Comparison of ENCODE assay signal across 11 mouse cellular contexts in genomic region chr19:25611116-25611515, GRCm38 (mm10). TPM values are rescaled to one million over a fixed set of nuclear protein-coding genes. Genes with fewer than 3 reads are reported as not detected.
A peak's percentile ranks its signal among the peaks of the same experiment; 100 is the strongest.
DNase-seq lines count a peak whose midpoint lies in the region; ATAC-seq and TF ChIP-seq lines count a peak whose summit lies in the region.
"Had no signal": no experiment of that assay in that cellular context is flagged by ENCODE, and none has a peak within 500 bp of the region (broad histone marks: within the 10 kb centered on the region; RNA-seq: fewer than 3 reads in every experiment).

No protein-coding gene starts in this region.

- peak overlapping the region; percentile 73 for H3K4me2 ChIP-seq in heart, embryonic 15.5 days
- H3K4me2 ChIP-seq in embryonic facial prominence, embryonic 11.5 days (ENCODE audit: low read depth, low read length): peak overlapping the region; percentile 59
- H3K4me2 ChIP-seq in hindbrain, postnatal 0 days (ENCODE audit: low read depth, low read length): peak overlapping the region; percentile 42
- H3K4me2 ChIP-seq in midbrain, postnatal 0 days (ENCODE audit: low read depth, low read length, poor library complexity, severe bottlenecking): peak overlapping the region; percentile 32

- DNase-seq in heart, postnatal 10 days: no peak
- no peak for DNase-seq in embryonic facial prominence, embryonic 11.5 days (ENCODE audit: low spot score)
- DNase-seq in hindbrain, postnatal 0 days (ENCODE audit: low spot score): no peak
- no peak for DNase-seq in midbrain, postnatal 0 days (ENCODE audit: low spot score)
- DNase-seq in urinary bladder, postnatal 10 days (ENCODE audit: low spot score): no peak
- no peak for DNase-seq in layer of hippocampus, adult 9-11 months
- no peak for DNase-seq in urinary bladder, postnatal 14 days (ENCODE audit: low spot score)
- DNase-seq: thymus, postnatal 25 days had no signal

- H3K36me3 ChIP-seq in heart, embryonic 15.5 days: no peaks in the 10 kb centered on the region
- H3K36me3 ChIP-seq in embryonic facial prominence, embryonic 11.5 days (replicated peaks; ENCODE audit: control insufficient read depth, insufficient read depth, low read depth, low read length): no peaks in the 10 kb centered on the region
- H3K36me3 ChIP-seq in hindbrain, postnatal 0 days (ENCODE audit: insufficient read depth, low read length): no peaks in the 10 kb centered on the region
- no peaks in the 10 kb centered on the region for H3K36me3 ChIP-seq in midbrain, postnatal 0 days (ENCODE audit: insufficient read depth, low read length)
- H3K36me3 ChIP-seq: G1E had no signal

- H3K4me3 ChIP-seq in heart, embryonic 15.5 days: peak overlapping the region; percentile 42
- H3K4me3 ChIP-seq in embryonic facial prominence, embryonic 11.5 days (ENCODE audit: low read depth, low read length): peak overlapping the region; percentile 33
- H3K4me3 ChIP-seq in hindbrain, postnatal 0 days (ENCODE audit: low read length): peak overlapping the region; percentile 28
- peak overlapping the region; percentile 18; the same call in 1 of the 2 replicates for H3K4me3 ChIP-seq in midbrain, postnatal 0 days (ENCODE audit: low read depth, low read length)

- H3K4me1 ChIP-seq in heart, embryonic 15.5 days (replicated peaks): peaks cover 23% of the 10 kb centered on the region
- peaks cover 14% of the 10 kb centered on the region for H3K4me1 ChIP-seq in embryonic facial prominence, embryonic 11.5 days (ENCODE audit: control insufficient read depth, insufficient read depth, low read length)
- H3K4me1 ChIP-seq in hindbrain, postnatal 0 days (ENCODE audit: insufficient read depth, low read length): no peaks in the 10 kb centered on the region
- H3K4me1 ChIP-seq in midbrain, postnatal 0 days (ENCODE audit: insufficient read depth, low read length): peaks cover 5% of the 10 kb centered on the region; the same call in 1 of the 2 replicates

- ATAC-seq in heart, embryonic 15.5 days (replicated peaks; ENCODE audit: insufficient number of reproducible peaks, insufficient read depth, low FRiP score, low read depth): no peak
- no peak for ATAC-seq in embryonic facial prominence, embryonic 11.5 days (replicated peaks; ENCODE audit: insufficient number of reproducible peaks, low FRiP score, low TSS enrichment, low read depth)
- ATAC-seq in hindbrain, postnatal 0 days: no peak
- no peak; the same call in 1 of the 2 replicates for ATAC-seq in midbrain, postnatal 0 days (ENCODE audit: low FRiP score)

- 1% methylated on average over 42 of the region's 42 CpGs for WGBS in heart, embryonic 15.5 days
- WGBS in embryonic facial prominence, embryonic 11.5 days: under 1% methylated on average over 35 of the region's 42 CpGs
- under 1% methylated on average over 40 of the region's 42 CpGs for WGBS in hindbrain, postnatal 0 days
- WGBS in midbrain, postnatal 0 days: under 1% methylated on average over 39 of the region's 42 CpGs

- 0 out of 2 replicates have a peak overlapping the region, but pooled peaks have one; percentile 23 for H3K9ac ChIP-seq in heart, embryonic 15.5 days
- 0 out of 2 replicates have a peak overlapping the region, but pooled peaks have one; percentile 11 for H3K9ac ChIP-seq in embryonic facial prominence, embryonic 11.5 days (replicated peaks; ENCODE audit: low read length)
- H3K9ac ChIP-seq in hindbrain, postnatal 0 days (replicated peaks; ENCODE audit: low read length): no peak overlapping the region
- H3K9ac ChIP-seq in midbrain, postnatal 0 days (replicated peaks; ENCODE audit: low read length, poor library complexity, severe bottlenecking): no peak overlapping the region

- H3K27ac ChIP-seq in heart, embryonic 15.5 days: no peak overlapping the region
- H3K27ac ChIP-seq in embryonic facial prominence, embryonic 11.5 days (replicated peaks; ENCODE audit: low read depth, low read length): no peak overlapping the region
- H3K27ac ChIP-seq in hindbrain, postnatal 0 days: no peak overlapping the region
- H3K27ac ChIP-seq in midbrain, postnatal 0 days (ENCODE audit: low read depth, low read length): no peak overlapping the region

- peaks cover 96% of the 10 kb centered on the region for H3K27me3 ChIP-seq in heart, embryonic 15.5 days
- H3K27me3 ChIP-seq in embryonic facial prominence, embryonic 11.5 days (ENCODE audit: control insufficient read depth, insufficient read depth, low read length): peaks cover 76% of the 10 kb centered on the region
- peaks cover 84% of the 10 kb centered on the region for H3K27me3 ChIP-seq in hindbrain, postnatal 0 days (ENCODE audit: insufficient read depth, low read length)
- H3K27me3 ChIP-seq in midbrain, postnatal 0 days (ENCODE audit: insufficient read depth, low read length): peaks cover 81% of the 10 kb centered on the region

- intact Hi-C loops in heart, postnatal 10 days (cut with DNase I): no loop called here

- TF ChIP-seq CTCF in hindbrain, postnatal 0 days (IDR thresholded peaks at IDR 0.05; ENCODE audit: low read depth): no peak
- TF ChIP-seq CTCF in midbrain, postnatal 0 days (IDR thresholded peaks at IDR 0.05): no peak

- no peaks in the 10 kb centered on the region for H3K9me3 ChIP-seq in heart, embryonic 15.5 days (replicated peaks)
- no peaks in the 10 kb centered on the region for H3K9me3 ChIP-seq in embryonic facial prominence, embryonic 11.5 days (replicated peaks; ENCODE audit: control insufficient read depth, low read length)
- no peaks in the 10 kb centered on the region for H3K9me3 ChIP-seq in hindbrain, postnatal 0 days (ENCODE audit: low read length)
- H3K9me3 ChIP-seq in midbrain, postnatal 0 days (ENCODE audit: low read length): no peaks in the 10 kb centered on the region

RNA-seq across cellular contexts. Expression of gene Dmrt3, which starts 1.0 kb away (rescaled TPM):
- 0.15 and 0.41 TPM in 2 replicates for polyA plus RNA-seq in heart, embryonic 15.5 days (2015; fragmentation: Nextera tagmentation; extraction: Ambion mirVana)
- total RNA-seq in heart, postnatal 10 days (2021): not detected
- 1.6 and 2.9 TPM in 2 replicates for polyA plus RNA-seq in embryonic facial prominence, embryonic 11.5 days (2014; fragmentation: Nextera tagmentation; extraction: Ambion mirVana)
- total RNA-seq in hindbrain, postnatal 0 days (2014; rRNA removed): 0.31 and 1.8 TPM in 2 replicates
- polyA plus RNA-seq in hindbrain, postnatal 0 days (2015; fragmentation: Nextera tagmentation; extraction: Ambion mirVana): 0.21 and 0.26 TPM in 2 replicates
- 0.93 TPM in 1 of 2 replicates, not detected in the other for total RNA-seq in midbrain, postnatal 0 days (2014; rRNA removed)
- polyA plus RNA-seq in midbrain, postnatal 0 days (2015; fragmentation: Nextera tagmentation; extraction: Ambion mirVana): 0.06 TPM in 1 of 2 replicates, not detected in the other
- total RNA-seq: heart, postnatal 36 days had no signal
- polyA plus RNA-seq: G1E had no signal

Comparison
In these comparisons a context has a peak if more than half of its experiments do, and no peak if none do; other contexts are left out.
1. H3K9ac ChIP-seq: peak in heart, embryonic 15.5 days (single experiment) and embryonic facial prominence, embryonic 11.5 days (single experiment); none in hindbrain, postnatal 0 days (single experiment) and midbrain, postnatal 0 days (single experiment).
2. Peak in every context shown above with its lines, with median percentiles within 50 percentile points of each other: H3K4me2 ChIP-seq and H3K4me3 ChIP-seq.